Mouse (Mus musculus) lung, embryonic 16.5 days (tissue): ENCODE measurements around the gene Kif1c. TPM values are rescaled to one million over a fixed set of nuclear protein-coding genes. Genes with fewer than 3 reads are reported as not detected.

Experiments used
- ATAC-seq: fragments of 200-750 bp; cut with Nextera tagmentation; 2 replicates; pipeline ENCODE4 v1.8.0; 2017; ENCODE audit warnings: low read depth, mild to moderate bottlenecking, moderate library complexity
- H3K27ac ChIP-seq: fragments of 300-500 bp; sonication (generic); 2 replicates; pipeline ENCODE4 v1.5.1; 2014; ENCODE audit warnings: mild to moderate bottlenecking, control low read depth, low read length
- H3K27me3 ChIP-seq: fragments of 300-500 bp; sonication (generic); 2 replicates; pipeline ENCODE4 v1.6.1; 2014; ENCODE audit warnings: low read depth, low read length, mixed read lengths; ENCODE audit not compliant: control insufficient read depth, insufficient read depth
- H3K36me3 ChIP-seq: fragments of 300-500 bp; sonication (generic); 2 replicates; pipeline ENCODE4 v1.6.1; 2014; ENCODE audit warnings: low read length; ENCODE audit not compliant: control insufficient read depth, insufficient read depth
- H3K4me1 ChIP-seq: fragments of 300-500 bp; sonication (generic); replicated peaks from 2 replicates; pipeline ENCODE4 v1.6.1; 2014; ENCODE audit warnings: low read length, mixed read lengths; ENCODE audit not compliant: control insufficient read depth, insufficient read depth
- H3K4me2 ChIP-seq: fragments of 300-500 bp; sonication (generic); 2 replicates; pipeline ENCODE4 v1.6.1; 2014; ENCODE audit warnings: low read depth, low read length, control low read depth
- H3K4me3 ChIP-seq: fragments of 300-500 bp; sonication (generic); 2 replicates; pipeline ENCODE4 v1.5.1; 2014; ENCODE audit warnings: mild to moderate bottlenecking, low read length, control low read depth
- H3K9ac ChIP-seq: fragments of 300-500 bp; sonication (generic); 2 replicates; pipeline ENCODE4 v1.6.1; 2014; ENCODE audit warnings: low read length, control low read depth
- H3K9me3 ChIP-seq: fragments of 300-500 bp; sonication (generic); 2 replicates; pipeline ENCODE4 v1.6.1; 2016; ENCODE audit warnings: low read length; ENCODE audit not compliant: control insufficient read depth
- WGBS: fragments of 180-500 bp; shearing (Covaris S2); extraction: QIAGEN DNeasy Blood & Tissue Kit; methylation state at CpG from one replicate; pipeline ENCODE4 v1.1.7; 2014; 5-methylcytosine and 5-hydroxymethylcytosine counted together
- polyA plus RNA-seq: library from polyadenylated mRNA; unstranded; fragments of >200 nt; fragmentation: Nextera tagmentation; extraction: Ambion mirVana; gene quantifications from 2 replicates; pipeline ENCODE4 v1.2.1, GENCODE M21; 2015

The Kif1c gene
- polyA plus RNA-seq, 1 experiment from 2014 or later, result 3.4 TPM

- H3K4me3 ChIP-seq, result no peak overlapping the region
- no peak for ATAC-seq
- 79% methylated on average over 5 of the region's 5 CpGs for WGBS
- H3K27ac ChIP-seq, result no peak overlapping the region
- no peak overlapping the region for H3K4me2 ChIP-seq
- H3K27me3 ChIP-seq, result no peaks in the 10 kb centered on the region
- H3K9me3 ChIP-seq, result no peaks in the 10 kb centered on the region
- H3K36me3 ChIP-seq, result peaks cover 26% of the 10 kb centered on the region
- H3K4me1 ChIP-seq, result peaks cover 19% of the 10 kb centered on the region
- no peak overlapping the region for H3K9ac ChIP-seq
These were observed 16.7 kb upstream of the Kif1c start for GRCm38 (mm10) chr11:70683640-70684039.

GRCm38 (mm10) chr11:70686901-70687566 is 13.3 kb upstream of the Kif1c start:
- Histone ChIP-seq H3K4me2 (peak overlapping the region; percentile 88), H3K27me3 (no peaks in the 10 kb centered on the region), H3K9ac (peak overlapping the region; percentile 90), H3K36me3 (peaks cover 10% of the 10 kb centered on the region), H3K27ac (peak overlapping the region; percentile 87), H3K4me1 (peaks cover 21% of the 10 kb centered on the region), H3K4me3 (peak overlapping the region; percentile 80), H3K9me3 (no peaks in the 10 kb centered on the region)
- WGBS, result under 1% methylated on average over 16 of the region's 16 CpGs
- ATAC-seq, result peak; percentile 64

GRCm38 (mm10) chr11:70687601-70688199 is 12.6 kb upstream of the Kif1c start, which contains the start of gene Camta2:
TSS of gene Camta2 (minus strand) at chr11:70688105.
- H3K4me3 ChIP-seq, result peak within 1 kb of the TSS; percentile 80
- peaks cover 10% of the 10 kb centered on the region; the same call in 1 of the 2 replicates for H3K36me3 ChIP-seq
- H3K4me1 ChIP-seq, result peaks cover 16% of the 10 kb centered on the region
- peak; percentile 92 for ATAC-seq
- H3K9me3 ChIP-seq, result no peaks in the 10 kb centered on the region
- peak within 1 kb of the TSS; percentile 88 for H3K4me2 ChIP-seq
- peak within 1 kb of the TSS; percentile 90 for H3K9ac ChIP-seq
- no peaks in the 10 kb centered on the region for H3K27me3 ChIP-seq
- WGBS, result under 1% methylated on average over 46 of the region's 55 CpGs
- H3K27ac ChIP-seq, result peak within 1 kb of the TSS; percentile 87

- Histone ChIP-seq H3K27ac (peak overlapping the region; percentile 87), H3K4me1 (peaks cover 16% of the 10 kb centered on the region), H3K4me3 (peak overlapping the region; percentile 80), H3K36me3 (peaks cover 10% of the 10 kb centered on the region; the same call in 1 of the 2 replicates), H3K9ac (peak overlapping the region; percentile 90), H3K9me3 (no peaks in the 10 kb centered on the region), H3K4me2 (peak overlapping the region; percentile 88), H3K27me3 (no peaks in the 10 kb centered on the region)
- ATAC-seq, result peak; percentile 11; the same call in 1 of the 2 replicates
- 18% methylated on average over 8 of the region's 8 CpGs for WGBS
These were observed 12.0 kb upstream of the Kif1c start for GRCm38 (mm10) chr11:70688372-70688771.

- ATAC-seq, result no peak
- Histone ChIP-seq H3K27me3 (no peaks in the 10 kb centered on the region), H3K4me1 (peaks cover 16% of the 10 kb centered on the region), H3K27ac (no peak overlapping the region), H3K4me2 (no peak overlapping the region), H3K4me3 (no peak overlapping the region), H3K36me3 (0 out of 2 replicates have a peak, but pooled peaks cover 4% of the 10 kb centered on the region), H3K9me3 (no peaks in the 10 kb centered on the region), H3K9ac (no peak overlapping the region)
- 35% methylated on average over 4 of the region's 4 CpGs for WGBS
These were observed 10.8 kb upstream of the Kif1c start for GRCm38 (mm10) chr11:70689578-70689977.

GRCm38 (mm10) chr11:70693504-70693903 is 6.8 kb upstream of the Kif1c start:
- H3K9ac ChIP-seq, result no peak overlapping the region
- 63% methylated on average over 3 of the region's 3 CpGs for WGBS
- H3K27me3 ChIP-seq, result no peaks in the 10 kb centered on the region
- H3K27ac ChIP-seq, result no peak overlapping the region
- no peaks in the 10 kb centered on the region for H3K9me3 ChIP-seq
- H3K4me2 ChIP-seq, result no peak overlapping the region
- H3K4me1 ChIP-seq, result peaks cover 4% of the 10 kb centered on the region
- no peak for ATAC-seq
- no peaks in the 10 kb centered on the region for H3K36me3 ChIP-seq
- no peak overlapping the region for H3K4me3 ChIP-seq

GRCm38 (mm10) chr11:70697376-70697775 is 3.0 kb upstream of the Kif1c start:
- WGBS, result 68% methylated on average over 3 of the region's 3 CpGs
- Histone ChIP-seq H3K4me3 (no peak overlapping the region), H3K4me1 (peaks cover 15% of the 10 kb centered on the region), H3K36me3 (no peaks in the 10 kb centered on the region), H3K9ac (no peak overlapping the region), H3K9me3 (no peaks in the 10 kb centered on the region), H3K27ac (no peak overlapping the region), H3K4me2 (no peak overlapping the region), H3K27me3 (no peaks in the 10 kb centered on the region)
- ATAC-seq, result no peak

- Histone ChIP-seq H3K36me3 (peaks cover 6% of the 10 kb centered on the region; the same call in 1 of the 2 replicates), H3K4me1 (peaks cover 22% of the 10 kb centered on the region), H3K9ac (no peak overlapping the region), H3K4me2 (no peak overlapping the region), H3K27me3 (no peaks in the 10 kb centered on the region), H3K9me3 (no peaks in the 10 kb centered on the region), H3K27ac (no peak overlapping the region), H3K4me3 (no peak overlapping the region)
- 78% methylated on average over 2 of the region's 2 CpGs for WGBS
- no peak for ATAC-seq
These were observed 1.3 kb upstream of the Kif1c start for GRCm38 (mm10) chr11:70699051-70699450.

- H3K36me3 ChIP-seq, result peaks cover 16% of the 10 kb centered on the region
These were observed 265 bp downstream of the Kif1c start for GRCm38 (mm10) chr11:70700613-70701012.

More at GRCm38 (mm10) chr11:70700613-70701012, 265 bp downstream of the Kif1c start:
- Histone ChIP-seq H3K27ac (peak overlapping the region; percentile 98), H3K4me1 (peaks cover 22% of the 10 kb centered on the region), H3K9ac (peak overlapping the region; percentile 96), H3K9me3 (no peaks in the 10 kb centered on the region), H3K27me3 (no peaks in the 10 kb centered on the region), H3K4me2 (peak overlapping the region; percentile 87), H3K4me3 (peak overlapping the region; percentile 94)
- peak; percentile 67 for ATAC-seq
- WGBS, result 2% methylated on average over 34 of the region's 34 CpGs
